Mouse (Mus musculus): ENCODE data around the gene Ctsj. TPM values are rescaled to one million over a fixed set of nuclear protein-coding genes. Genes with fewer than 3 reads are reported as not detected.

Gene Ctsj
- polyA plus RNA-seq (2014; fragmentation: Illumina TruSeq; extraction: RNeasy Lipid Tissue Mini Kit (QIAGEN cat#74804); ENCODE audit: low read depth, low replicate concordance), result not detected

DNA sequence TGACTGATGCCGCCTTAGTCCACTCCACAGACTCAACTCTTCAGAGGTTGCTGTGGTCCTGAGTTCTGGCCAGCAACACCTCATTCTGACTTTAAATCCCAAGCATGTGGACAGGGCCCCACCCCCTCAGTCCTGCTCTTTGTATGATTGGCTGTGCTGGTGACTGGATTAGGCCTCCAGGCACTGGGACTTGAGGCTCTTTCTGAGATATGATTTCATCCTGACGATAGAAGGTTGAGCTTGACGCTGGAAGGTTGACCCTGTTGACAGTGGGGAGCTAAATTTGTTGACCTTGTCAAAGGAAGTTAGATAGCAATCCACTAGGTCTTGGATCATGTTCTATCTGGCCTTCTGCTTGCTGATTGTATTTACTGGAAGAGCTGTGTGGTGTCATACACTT lies at the start of gene Ctsj:
Ctsj (minus strand) TSS at position 101 of the 400 bp plus-strand sequence.

GRCm38 (mm10) chr13:61040531-61040930 lies 34.8 kb upstream of the Ctsj start, which contains the start of gene Ctsq:
Gene Ctsq, minus strand, starts transcription at chr13:61040631.

Other genes with a start within 250 kb of the Ctsj start
- not detected for gene BC051665, start 219.6 kb downstream of the Ctsj start, polyA plus RNA-seq (2014; fragmentation: Illumina TruSeq; extraction: RNeasy Lipid Tissue Mini Kit (QIAGEN cat#74804); ENCODE audit: low read depth, low replicate concordance)
- gene Ctsll3, start 203.1 kb downstream of the Ctsj start, polyA plus RNA-seq (2014; fragmentation: Illumina TruSeq; extraction: RNeasy Lipid Tissue Mini Kit (QIAGEN cat#74804); ENCODE audit: low read depth, low replicate concordance), result not detected
- 1.4 TPM for gene 4930486L24Rik, start 141.5 kb downstream of the Ctsj start, polyA plus RNA-seq (2014; fragmentation: Illumina TruSeq; extraction: RNeasy Lipid Tissue Mini Kit (QIAGEN cat#74804); ENCODE audit: low read depth, low replicate concordance)
- gene Gm49392, start 109.1 kb downstream of the Ctsj start, polyA plus RNA-seq (2014; fragmentation: Illumina TruSeq; extraction: RNeasy Lipid Tissue Mini Kit (QIAGEN cat#74804); ENCODE audit: low read depth, low replicate concordance), result not detected
- gene Ctla2b, start 108.5 kb downstream of the Ctsj start, polyA plus RNA-seq (2014; fragmentation: Illumina TruSeq; extraction: RNeasy Lipid Tissue Mini Kit (QIAGEN cat#74804); ENCODE audit: low read depth, low replicate concordance), result 0.55 TPM
- gene Tpbpb, start 101.1 kb downstream of the Ctsj start, polyA plus RNA-seq (2014; fragmentation: Illumina TruSeq; extraction: RNeasy Lipid Tissue Mini Kit (QIAGEN cat#74804); ENCODE audit: low read depth, low replicate concordance), result not detected
- gene Gm49393, start 70.4 kb downstream of the Ctsj start, polyA plus RNA-seq (2014; fragmentation: Illumina TruSeq; extraction: RNeasy Lipid Tissue Mini Kit (QIAGEN cat#74804); ENCODE audit: low read depth, low replicate concordance), result 3.8 TPM
- gene Gm49391, start 69.4 kb downstream of the Ctsj start, polyA plus RNA-seq (2014; fragmentation: Illumina TruSeq; extraction: RNeasy Lipid Tissue Mini Kit (QIAGEN cat#74804); ENCODE audit: low read depth, low replicate concordance), result 1.3 TPM
- 1.8 TPM for gene Ctla2a, start 69.3 kb downstream of the Ctsj start, polyA plus RNA-seq (2014; fragmentation: Illumina TruSeq; extraction: RNeasy Lipid Tissue Mini Kit (QIAGEN cat#74804); ENCODE audit: low read depth, low replicate concordance)
- gene Tpbpa, start 64.0 kb downstream of the Ctsj start, polyA plus RNA-seq (2014; fragmentation: Illumina TruSeq; extraction: RNeasy Lipid Tissue Mini Kit (QIAGEN cat#74804); ENCODE audit: low read depth, low replicate concordance), result not detected
- not detected for gene Ctsq, start 34.7 kb upstream of the Ctsj start, polyA plus RNA-seq (2014; fragmentation: Illumina TruSeq; extraction: RNeasy Lipid Tissue Mini Kit (QIAGEN cat#74804); ENCODE audit: low read depth, low replicate concordance)
- gene Ctsr, start 158.3 kb upstream of the Ctsj start, polyA plus RNA-seq (2014; fragmentation: Illumina TruSeq; extraction: RNeasy Lipid Tissue Mini Kit (QIAGEN cat#74804); ENCODE audit: low read depth, low replicate concordance), result not detected
- gene Cts6, start 197.5 kb upstream of the Ctsj start, polyA plus RNA-seq (2014; fragmentation: Illumina TruSeq; extraction: RNeasy Lipid Tissue Mini Kit (QIAGEN cat#74804); ENCODE audit: low read depth, low replicate concordance), result not detected
- not detected for gene Cts8, start 249.4 kb upstream of the Ctsj start, polyA plus RNA-seq (2014; fragmentation: Illumina TruSeq; extraction: RNeasy Lipid Tissue Mini Kit (QIAGEN cat#74804); ENCODE audit: low read depth, low replicate concordance)

Measured in testis, adult 10 weeks (tissue).